Mouse (Mus musculus): ENCODE measurements around the gene Memo1. TPM values are rescaled to one million over a fixed set of nuclear protein-coding genes. Genes with fewer than 3 reads are reported as not detected.
"Not testable (repeated sequence)": the region's sequence is repeated elsewhere in the genome, so short reads cannot be mapped to it uniquely, and the experiment has no call there.

Gene Memo1
- polyA plus RNA-seq, 1 experiment from 2014 or later: 102 TPM

GRCm38 (mm10) chr17:74193463-74193862, 101.9 kb downstream of the Memo1 start:
- Histone ChIP-seq H3K4me1 (ENCODE audit: control insufficient read depth, insufficient read depth, low read length) (no peaks in the 10 kb centered on the region), H3K9me3 (ENCODE audit: control insufficient read depth, low read length) (no peaks in the 10 kb centered on the region), H3K27me3 (replicated peaks; ENCODE audit: control insufficient read depth, insufficient read depth, low read length) (no peaks in the 10 kb centered on the region), H3K27ac (replicated peaks; ENCODE audit: low read depth, low read length) (no peak overlapping the region), H3K9ac (ENCODE audit: low read depth, low read length) (no peak overlapping the region), H3K36me3 (ENCODE audit: control insufficient read depth, insufficient read depth, low read length) (peaks cover 8% of the 10 kb centered on the region), H3K4me2 (ENCODE audit: low read depth, low read length) (no peak overlapping the region), H3K4me3 (ENCODE audit: low read depth, low read length) (no peak overlapping the region)
- 63% methylated on average over 1 of the region's 1 CpGs for WGBS
- DNase-seq (ENCODE audit: low spot score) (peak; percentile 29), ATAC-seq (ENCODE audit: low read depth) (no peak)

GRCm38 (mm10) chr17:74191446-74191845, 103.9 kb downstream of the Memo1 start:
- Histone ChIP-seq H3K4me3 (ENCODE audit: low read depth, low read length) (no peak overlapping the region), H3K4me1 (ENCODE audit: control insufficient read depth, insufficient read depth, low read length) (no peaks in the 10 kb centered on the region), H3K27me3 (replicated peaks; ENCODE audit: control insufficient read depth, insufficient read depth, low read length) (no peaks in the 10 kb centered on the region), H3K4me2 (ENCODE audit: low read depth, low read length) (no peak overlapping the region), H3K9me3 (ENCODE audit: control insufficient read depth, low read length) (no peaks in the 10 kb centered on the region), H3K9ac (ENCODE audit: low read depth, low read length) (no peak overlapping the region), H3K27ac (replicated peaks; ENCODE audit: low read depth, low read length) (no peak overlapping the region), H3K36me3 (ENCODE audit: control insufficient read depth, insufficient read depth, low read length) (peaks cover 4% of the 10 kb centered on the region; the same call in 1 of the 2 replicates)
- ATAC-seq (ENCODE audit: low read depth) (no peak), DNase-seq (ENCODE audit: low spot score) (no peak)
- 72% methylated on average over 5 of the region's 5 CpGs for WGBS

DNA sequence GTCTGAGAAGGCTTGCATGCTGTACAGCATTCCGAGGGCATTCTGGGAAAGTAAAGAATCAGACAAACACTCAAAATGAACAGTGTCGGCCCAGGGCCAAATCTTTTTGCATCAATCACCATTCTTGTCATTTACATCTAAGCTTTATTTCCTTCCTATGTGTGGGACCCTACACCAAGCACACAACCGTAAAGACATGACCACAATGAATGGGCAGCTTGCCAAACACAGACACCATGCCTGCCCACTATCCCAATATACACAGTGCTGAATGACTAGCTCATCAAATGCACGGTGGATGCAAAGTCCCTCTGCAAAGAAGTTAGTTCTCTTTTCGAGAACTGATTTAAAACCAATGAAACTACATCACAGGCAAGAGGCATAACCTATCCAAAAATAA, 109.1 kb downstream of the Memo1 start:
- ATAC-seq (ENCODE audit: low read depth) (no peak), DNase-seq (ENCODE audit: low spot score) (peak; percentile 62)
- H3K9ac ChIP-seq (ENCODE audit: low read depth, low read length): no peak overlapping the region
- H3K9me3 ChIP-seq (ENCODE audit: control insufficient read depth, low read length): no peaks in the 10 kb centered on the region
- H3K36me3 ChIP-seq (ENCODE audit: control insufficient read depth, insufficient read depth, low read length): peaks cover 4% of the 10 kb centered on the region; the same call in 1 of the 2 replicates
- no peaks in the 10 kb centered on the region for H3K27me3 ChIP-seq (replicated peaks; ENCODE audit: control insufficient read depth, insufficient read depth, low read length)
- H3K4me2 ChIP-seq (ENCODE audit: low read depth, low read length): no peak overlapping the region
- H3K27ac ChIP-seq (replicated peaks; ENCODE audit: low read depth, low read length): no peak overlapping the region
- H3K4me3 ChIP-seq (ENCODE audit: low read depth, low read length): no peak overlapping the region
- 55% methylated on average over 5 of the region's 5 CpGs for WGBS
- no peaks in the 10 kb centered on the region for H3K4me1 ChIP-seq (ENCODE audit: control insufficient read depth, insufficient read depth, low read length)

DNA sequence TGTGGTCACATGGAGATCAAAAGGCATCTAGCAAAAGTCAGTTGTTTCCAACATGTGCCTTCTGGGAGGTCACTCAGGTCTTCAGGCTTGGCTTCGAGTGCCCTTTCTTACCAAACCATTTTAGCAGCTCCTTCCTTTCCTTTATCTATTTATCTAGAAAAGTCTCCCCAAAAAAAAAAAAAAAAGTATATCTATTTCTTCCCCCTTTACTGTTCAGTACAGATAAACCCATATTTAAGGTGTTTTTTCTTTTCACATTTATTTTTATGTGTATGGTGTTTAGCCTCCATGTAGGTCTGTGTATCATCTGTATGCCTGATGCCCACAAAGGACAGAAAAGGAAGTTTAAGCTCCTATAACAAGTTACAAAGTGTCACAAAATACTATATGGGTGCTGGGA, 110.6 kb downstream of the Memo1 start:
- Histone ChIP-seq H3K27me3 (replicated peaks; ENCODE audit: control insufficient read depth, insufficient read depth, low read length) (no peaks in the 10 kb centered on the region), H3K27ac (replicated peaks; ENCODE audit: low read depth, low read length) (no peak overlapping the region), H3K9me3 (ENCODE audit: control insufficient read depth, low read length) (no peaks in the 10 kb centered on the region), H3K4me2 (ENCODE audit: low read depth, low read length) (no peak overlapping the region), H3K4me1 (ENCODE audit: control insufficient read depth, insufficient read depth, low read length) (no peaks in the 10 kb centered on the region), H3K36me3 (ENCODE audit: control insufficient read depth, insufficient read depth, low read length) (0 out of 2 replicates have a peak, but pooled peaks cover 4% of the 10 kb centered on the region), H3K4me3 (ENCODE audit: low read depth, low read length) (no peak overlapping the region), H3K9ac (ENCODE audit: low read depth, low read length) (no peak overlapping the region)
- 91% methylated on average over 1 of the region's 1 CpGs for WGBS
- DNase-seq (ENCODE audit: low spot score) (no peak), ATAC-seq (ENCODE audit: low read depth) (no peak)

GRCm38 (mm10) chr17:74180889-74181288, 114.4 kb downstream of the Memo1 start:
- Histone ChIP-seq H3K9me3 (ENCODE audit: control insufficient read depth, low read length) (no peaks in the 10 kb centered on the region), H3K4me1 (ENCODE audit: control insufficient read depth, insufficient read depth, low read length) (no peaks in the 10 kb centered on the region), H3K36me3 (ENCODE audit: control insufficient read depth, insufficient read depth, low read length) (no peaks in the 10 kb centered on the region), H3K4me2 (ENCODE audit: low read depth, low read length) (no peak overlapping the region), H3K27me3 (replicated peaks; ENCODE audit: control insufficient read depth, insufficient read depth, low read length) (no peaks in the 10 kb centered on the region), H3K9ac (ENCODE audit: low read depth, low read length) (no peak overlapping the region), H3K4me3 (ENCODE audit: low read depth, low read length) (no peak overlapping the region), H3K27ac (replicated peaks; ENCODE audit: low read depth, low read length) (no peak overlapping the region)
- no peak for DNase-seq (ENCODE audit: low spot score)
- no peak for ATAC-seq (ENCODE audit: low read depth)

GRCm38 (mm10) chr17:74179640-74180039, 115.7 kb downstream of the Memo1 start:
- not testable (repeated sequence) for H3K36me3 ChIP-seq (ENCODE audit: control insufficient read depth, insufficient read depth, low read length); ATAC-seq (ENCODE audit: low read depth); H3K4me3 ChIP-seq (ENCODE audit: low read depth, low read length); H3K27ac ChIP-seq (replicated peaks; ENCODE audit: low read depth, low read length); H3K9me3 ChIP-seq (ENCODE audit: control insufficient read depth, low read length); H3K4me2 ChIP-seq (ENCODE audit: low read depth, low read length); DNase-seq (ENCODE audit: low spot score); H3K9ac ChIP-seq (ENCODE audit: low read depth, low read length); H3K27me3 ChIP-seq (replicated peaks; ENCODE audit: control insufficient read depth, insufficient read depth, low read length); H3K4me1 ChIP-seq (ENCODE audit: control insufficient read depth, insufficient read depth, low read length)
- WGBS: 89% methylated on average over 2 of the region's 2 CpGs

- ATAC-seq (ENCODE audit: low read depth) (no peak), DNase-seq (ENCODE audit: low spot score) (no peak)
- no peak overlapping the region for H3K4me2 ChIP-seq (ENCODE audit: low read depth, low read length)
- H3K4me3 ChIP-seq (ENCODE audit: low read depth, low read length): no peak overlapping the region
- no peaks in the 10 kb centered on the region for H3K4me1 ChIP-seq (ENCODE audit: control insufficient read depth, insufficient read depth, low read length)
- no peak overlapping the region for H3K27ac ChIP-seq (replicated peaks; ENCODE audit: low read depth, low read length)
- 0 out of 2 replicates have a peak, but pooled peaks cover 5% of the 10 kb centered on the region for H3K9me3 ChIP-seq (ENCODE audit: control insufficient read depth, low read length)
- H3K9ac ChIP-seq (ENCODE audit: low read depth, low read length): no peak overlapping the region
- no peaks in the 10 kb centered on the region for H3K36me3 ChIP-seq (ENCODE audit: control insufficient read depth, insufficient read depth, low read length)
- H3K27me3 ChIP-seq (replicated peaks; ENCODE audit: control insufficient read depth, insufficient read depth, low read length): no peaks in the 10 kb centered on the region
These were observed 121.6 kb downstream of the Memo1 start for GRCm38 (mm10) chr17:74173726-74174125.

GRCm38 (mm10) chr17:74172834-74173233, 122.5 kb downstream of the Memo1 start:
- 0 out of 2 replicates have a peak, but pooled peaks cover 5% of the 10 kb centered on the region for H3K9me3 ChIP-seq (ENCODE audit: control insufficient read depth, low read length)
- H3K36me3 ChIP-seq (ENCODE audit: control insufficient read depth, insufficient read depth, low read length): no peaks in the 10 kb centered on the region
- no peak overlapping the region for H3K4me3 ChIP-seq (ENCODE audit: low read depth, low read length)
- H3K9ac ChIP-seq (ENCODE audit: low read depth, low read length): no peak overlapping the region
- WGBS: 73% methylated on average over 1 of the region's 1 CpGs
- no peaks in the 10 kb centered on the region for H3K27me3 ChIP-seq (replicated peaks; ENCODE audit: control insufficient read depth, insufficient read depth, low read length)
- H3K4me1 ChIP-seq (ENCODE audit: control insufficient read depth, insufficient read depth, low read length): no peaks in the 10 kb centered on the region
- ATAC-seq (ENCODE audit: low read depth): no peak
- no peak overlapping the region for H3K27ac ChIP-seq (replicated peaks; ENCODE audit: low read depth, low read length)
- no peak for DNase-seq (ENCODE audit: low spot score)
- H3K4me2 ChIP-seq (ENCODE audit: low read depth, low read length): no peak overlapping the region

DNA sequence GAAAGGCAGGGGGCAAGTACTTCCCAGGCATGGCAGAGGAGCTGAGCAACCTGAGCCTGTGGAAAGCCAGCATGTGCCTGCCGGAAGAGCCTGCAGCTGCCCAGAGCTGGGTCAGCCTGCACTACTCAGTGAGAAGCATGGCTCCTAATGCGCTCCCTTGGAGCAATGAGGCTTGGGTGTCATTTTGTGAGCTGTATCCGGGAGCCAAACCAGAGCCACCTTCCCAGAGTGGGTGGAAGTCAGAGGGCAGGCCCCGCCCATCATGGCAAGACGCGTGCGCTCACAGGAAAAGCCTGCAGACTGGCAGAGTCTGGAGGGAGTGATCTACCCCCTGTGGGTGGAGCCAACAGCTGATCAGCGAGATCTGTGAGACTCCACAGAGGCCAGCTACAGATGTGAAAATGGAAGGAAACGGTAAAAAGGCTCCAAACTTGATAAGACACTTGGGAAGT, 135.9 kb downstream of the Memo1 start:
- ATAC-seq (ENCODE audit: low read depth): peak; percentile 97

More for the DNA sequence above, 135.9 kb downstream of the Memo1 start:
- Histone ChIP-seq H3K9me3 (ENCODE audit: control insufficient read depth, low read length) (no peaks in the 10 kb centered on the region), H3K4me2 (ENCODE audit: low read depth, low read length) (peak overlapping the region; percentile 66), H3K4me1 (ENCODE audit: control insufficient read depth, insufficient read depth, low read length) (no peaks in the 10 kb centered on the region), H3K4me3 (ENCODE audit: low read depth, low read length) (peak overlapping the region; percentile 39), H3K27ac (replicated peaks; ENCODE audit: low read depth, low read length) (no peak overlapping the region), H3K9ac (ENCODE audit: low read depth, low read length) (peak overlapping the region; percentile 52; the same call in 1 of the 2 replicates), H3K27me3 (replicated peaks; ENCODE audit: control insufficient read depth, insufficient read depth, low read length) (no peaks in the 10 kb centered on the region), H3K36me3 (ENCODE audit: control insufficient read depth, insufficient read depth, low read length) (no peaks in the 10 kb centered on the region)
- DNase-seq (ENCODE audit: low spot score): peak; percentile 92
- 0% methylated on average over 9 of the region's 9 CpGs for WGBS
